Mouse (Mus musculus): Measurements from ENCODE around the gene Mettl14. TPM values are rescaled to one million over a fixed set of nuclear protein-coding genes. Genes with fewer than 3 reads are reported as not detected.
"Not testable (repeated sequence)": the region's sequence is repeated elsewhere in the genome, so short reads cannot be mapped to it uniquely, and the experiment has no call there.

The Mettl14 gene
- polyA plus RNA-seq (2012; rRNA removed): 12.6 and 15.4 TPM in 2 replicates

- DNase-seq (ENCODE audit: low spot score): peak; percentile 81
Measured at GRCm38 (mm10) chr3:123385486-123386156, at the start of gene Mettl14. TSS of gene Mettl14 (minus strand) at chr3:123386108.

- no peak for DNase-seq (ENCODE audit: low spot score)
Measured at GRCm38 (mm10) chr3:123433362-123433761, 47.5 kb upstream of the Mettl14 start.

- no peak for DNase-seq (ENCODE audit: low spot score)
Measured at GRCm38 (mm10) chr3:123431951-123432674, 46.2 kb upstream of the Mettl14 start.

GRCm38 (mm10) chr3:123429597-123430458 is 43.9 kb upstream of the Mettl14 start:
- DNase-seq (ENCODE audit: low spot score): no peak

- DNase-seq (ENCODE audit: low spot score): no peak
Measured at GRCm38 (mm10) chr3:123428005-123428404, 42.1 kb upstream of the Mettl14 start.

- DNase-seq (ENCODE audit: low spot score): no peak
Measured at GRCm38 (mm10) chr3:123425647-123426046, 39.7 kb upstream of the Mettl14 start.

GRCm38 (mm10) chr3:123413173-123413572 is 27.3 kb upstream of the Mettl14 start:
- no peak for DNase-seq (ENCODE audit: low spot score)

GRCm38 (mm10) chr3:123411821-123412578 is 26.1 kb upstream of the Mettl14 start:
- DNase-seq (ENCODE audit: low spot score): no peak

GRCm38 (mm10) chr3:123404945-123405344 is 19.0 kb upstream of the Mettl14 start:
- no peak for DNase-seq (ENCODE audit: low spot score)

- no peak for DNase-seq (ENCODE audit: low spot score)
Measured at GRCm38 (mm10) chr3:123397562-123398481, 11.9 kb upstream of the Mettl14 start.

GRCm38 (mm10) chr3:123395611-123396010 is 9.7 kb upstream of the Mettl14 start:
- no peak for DNase-seq (ENCODE audit: low spot score)

- DNase-seq (ENCODE audit: low spot score): no peak
Measured at GRCm38 (mm10) chr3:123391180-123391579, 5.3 kb upstream of the Mettl14 start.

- DNase-seq (ENCODE audit: low spot score): not testable (repeated sequence)
Measured at GRCm38 (mm10) chr3:123386157-123386780, 361 bp upstream of the Mettl14 start.

GRCm38 (mm10) chr3:123385118-123385485 is 806 bp downstream of the Mettl14 start:
- no peak for DNase-seq (ENCODE audit: low spot score)

- DNase-seq (ENCODE audit: low spot score): no peak
Measured at GRCm38 (mm10) chr3:123384435-123384834, 1.5 kb downstream of the Mettl14 start.

- no peak for DNase-seq (ENCODE audit: low spot score)
Measured at GRCm38 (mm10) chr3:123376562-123376961, 9.3 kb downstream of the Mettl14 start.

GRCm38 (mm10) chr3:123371766-123372535 is 14.0 kb downstream of the Mettl14 start:
- DNase-seq (ENCODE audit: low spot score): no peak

- no peak for DNase-seq (ENCODE audit: low spot score)
Measured at GRCm38 (mm10) chr3:123370927-123371326, 15.0 kb downstream of the Mettl14 start.

- no peak for DNase-seq (ENCODE audit: low spot score)
Measured at GRCm38 (mm10) chr3:123369161-123369560, 16.7 kb downstream of the Mettl14 start.

Measured in urinary bladder, adult 2 months (tissue).